Mouse (Mus musculus): ENCODE results near the gene Fzr1.

The Fzr1 gene

DNA sequence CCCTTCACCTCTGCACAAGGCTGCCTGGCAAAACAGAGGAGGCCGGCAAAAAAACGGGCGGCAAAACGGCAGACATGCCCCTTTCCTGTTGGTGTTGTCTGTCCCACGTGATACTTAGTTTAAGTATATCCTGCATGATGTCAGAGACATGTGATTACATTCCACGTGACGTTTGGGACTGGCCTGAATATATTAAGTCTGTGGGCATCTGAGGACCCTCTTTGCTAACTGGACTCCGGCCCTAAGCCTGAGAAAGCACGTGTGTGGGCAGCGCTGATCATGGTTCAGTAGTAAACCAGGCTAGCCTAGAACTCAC, 22.8 kb upstream of the Fzr1 start:
- DNase-seq, result no peak

DNA sequence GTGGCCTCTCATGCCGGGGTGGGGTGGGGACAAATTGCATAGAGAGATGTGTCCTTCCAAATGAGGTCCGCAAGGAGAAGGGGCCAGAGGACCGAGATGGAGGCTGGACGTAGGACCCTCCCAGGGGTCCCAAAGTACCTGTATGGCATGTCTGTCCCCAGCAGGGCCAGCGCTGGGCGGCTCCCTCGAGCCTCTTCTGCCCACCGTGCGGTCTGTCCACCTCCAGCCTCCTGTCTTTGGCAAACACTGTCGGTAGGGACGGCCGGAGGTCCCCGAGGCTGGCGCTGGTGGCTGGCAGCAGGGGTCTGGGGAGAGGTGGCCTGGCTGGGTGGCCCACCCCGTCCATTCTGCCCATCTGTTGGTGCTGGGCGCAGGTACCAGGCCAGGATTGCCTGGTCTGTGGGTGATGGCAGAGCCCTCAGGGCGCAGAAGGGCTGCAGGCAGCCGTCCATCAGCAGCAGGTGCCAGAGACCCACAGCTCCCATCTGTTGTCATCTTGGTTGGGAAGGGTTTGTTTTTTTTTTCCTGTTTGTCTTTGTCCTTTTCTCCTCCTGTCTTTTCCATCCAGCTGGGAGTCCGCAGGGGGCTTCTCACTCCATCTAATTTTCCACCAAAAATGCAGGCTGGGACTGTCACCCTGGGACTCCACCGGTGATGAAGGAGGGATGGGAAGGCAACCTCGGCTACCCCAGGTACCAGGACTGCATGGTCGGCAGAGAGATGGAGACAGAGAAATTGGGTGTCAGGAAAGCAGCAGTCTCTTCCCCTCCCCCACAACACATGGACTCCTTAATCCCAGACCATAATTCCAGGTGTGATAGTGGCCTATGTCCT, 22.3 kb upstream of the Fzr1 start:
- no peak for DNase-seq

DNA sequence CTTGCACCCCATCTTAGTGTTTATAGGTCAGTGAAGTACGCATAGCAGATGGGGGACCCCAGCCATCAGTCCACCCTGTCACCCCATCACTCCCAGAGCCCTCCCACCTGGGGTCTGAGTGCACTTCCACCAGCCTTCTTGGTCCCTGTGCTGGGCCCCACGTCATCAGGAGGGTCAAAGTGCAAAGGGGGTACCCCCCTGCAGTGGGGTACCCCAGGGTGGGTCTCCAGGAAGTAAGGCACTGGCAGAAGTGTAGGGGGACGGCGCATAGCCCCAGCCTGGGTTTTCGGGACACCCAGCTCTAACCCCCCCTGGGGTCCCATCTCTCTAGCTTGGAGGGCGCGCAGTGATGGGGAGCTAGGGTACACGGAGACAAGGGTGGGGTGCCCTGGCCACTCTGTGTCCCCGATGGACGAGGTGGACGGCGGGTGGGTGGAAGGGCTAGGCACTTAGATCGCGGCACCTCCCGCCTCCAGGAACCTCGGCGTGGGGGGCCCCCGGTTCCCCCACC, 21.5 kb upstream of the Fzr1 start:
- DNase-seq, result no peak

DNA sequence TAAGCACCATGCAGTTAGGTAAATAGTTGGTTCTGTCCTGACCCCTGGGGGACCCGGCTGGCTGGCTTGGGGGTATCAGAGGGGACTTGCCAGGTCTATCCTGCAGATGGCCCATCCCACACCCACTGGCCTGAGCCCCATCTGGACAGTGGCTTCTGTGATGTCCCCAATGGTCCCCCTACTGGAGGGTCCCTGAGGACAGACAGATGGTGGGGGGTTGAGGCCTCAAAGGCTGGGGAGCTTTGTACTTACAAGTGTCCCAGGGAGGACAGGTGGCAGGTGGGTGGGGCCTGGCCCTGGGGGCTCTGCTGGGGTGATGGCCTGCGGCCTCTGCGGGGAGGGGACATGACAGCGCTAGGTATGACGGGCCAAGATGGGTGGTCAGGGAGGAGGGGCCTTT, 21.0 kb upstream of the Fzr1 start:
- no peak for DNase-seq

DNA sequence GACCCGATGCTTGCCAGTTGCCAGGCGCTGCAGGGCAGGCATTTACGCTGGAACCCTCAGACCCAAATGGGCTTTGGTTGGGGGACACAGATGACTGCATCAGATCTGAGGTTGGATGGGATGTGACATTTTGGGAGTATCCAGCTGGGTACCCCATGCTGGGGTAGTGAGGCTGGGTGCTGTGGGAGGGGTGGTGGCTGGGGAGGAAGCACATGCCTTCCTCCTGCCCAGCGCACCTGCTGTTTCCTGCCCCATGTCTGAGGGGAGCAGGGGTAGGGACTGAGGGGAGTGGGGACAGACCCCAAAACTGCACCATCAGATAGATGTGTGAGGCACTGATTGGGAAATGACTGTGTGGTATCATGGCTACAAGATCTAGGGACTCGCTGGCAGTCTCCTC, 18.4 kb upstream of the Fzr1 start:
- no peak for DNase-seq

DNA sequence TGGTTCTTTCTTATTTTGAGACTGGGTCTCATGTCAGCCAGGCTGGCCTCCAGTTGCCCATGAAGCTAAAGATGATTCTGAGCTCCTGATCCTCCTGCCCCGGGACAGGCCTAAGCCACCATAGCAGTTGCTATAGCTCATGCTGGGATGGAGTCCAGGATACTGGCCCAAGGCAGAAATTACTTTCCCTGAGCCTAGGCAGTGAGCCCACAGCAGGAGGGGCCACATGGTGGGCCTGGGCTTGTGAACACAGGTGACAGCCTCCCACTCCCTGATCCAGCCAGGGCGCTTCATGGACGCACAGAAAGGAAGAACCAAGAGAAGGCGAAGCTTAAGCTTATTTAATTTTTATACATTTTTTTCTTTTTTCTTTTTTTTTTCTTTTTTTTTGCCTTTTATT, 17.5 kb upstream of the Fzr1 start:
- DNase-seq, result no peak

DNA sequence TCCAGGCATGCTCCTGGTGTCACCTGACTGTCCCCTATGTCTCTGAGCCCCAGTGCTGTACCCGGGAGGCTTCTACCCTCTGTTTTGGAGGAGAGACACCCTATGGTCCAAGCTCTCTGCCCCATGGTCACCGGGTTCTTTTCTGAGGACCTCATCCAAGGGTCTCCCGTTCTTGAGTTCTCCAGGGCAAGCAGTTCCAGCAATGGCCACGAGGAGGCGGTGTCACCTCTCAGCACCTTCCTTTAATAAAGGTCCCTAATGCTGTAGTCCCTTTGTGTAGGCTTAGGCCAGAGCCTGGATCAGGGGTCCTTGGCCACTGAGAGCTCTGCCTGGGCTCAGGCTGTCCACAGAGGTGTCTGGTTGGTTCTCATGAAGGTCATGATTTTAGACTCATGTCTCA, 16.8 kb upstream of the Fzr1 start:
- peak; percentile 82 for DNase-seq

DNA sequence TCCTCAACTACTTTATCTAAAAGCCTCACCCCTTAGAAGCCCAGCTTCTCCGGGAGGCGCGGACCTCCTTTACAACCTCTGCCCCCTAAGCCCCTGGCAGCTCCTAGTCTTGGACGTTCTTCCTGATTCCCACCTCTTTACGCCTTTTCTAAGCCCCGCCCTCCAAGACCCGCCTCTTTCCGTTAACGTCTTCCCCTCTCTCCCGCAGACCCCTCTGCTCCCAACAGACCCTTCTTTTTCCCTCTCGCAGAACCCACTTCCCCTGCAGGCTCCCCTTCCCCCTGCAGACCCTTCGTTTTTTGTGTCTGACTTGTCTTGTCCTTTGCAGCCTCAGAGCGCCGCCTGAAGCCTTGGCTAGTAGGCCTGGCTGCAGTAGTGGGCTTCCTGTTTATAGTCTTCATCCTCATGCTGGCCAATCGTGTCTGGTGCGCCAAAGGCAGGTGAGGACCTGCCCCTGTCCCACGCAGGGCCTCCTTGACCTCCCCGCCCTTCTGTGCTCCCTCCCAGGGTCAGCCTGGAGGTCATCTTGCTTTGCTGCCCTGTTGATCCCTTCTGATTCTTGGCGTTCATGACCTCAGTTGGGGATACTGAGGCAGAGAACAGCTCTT, 15.2 kb upstream of the Fzr1 start:
- DNase-seq, result no peak

DNA sequence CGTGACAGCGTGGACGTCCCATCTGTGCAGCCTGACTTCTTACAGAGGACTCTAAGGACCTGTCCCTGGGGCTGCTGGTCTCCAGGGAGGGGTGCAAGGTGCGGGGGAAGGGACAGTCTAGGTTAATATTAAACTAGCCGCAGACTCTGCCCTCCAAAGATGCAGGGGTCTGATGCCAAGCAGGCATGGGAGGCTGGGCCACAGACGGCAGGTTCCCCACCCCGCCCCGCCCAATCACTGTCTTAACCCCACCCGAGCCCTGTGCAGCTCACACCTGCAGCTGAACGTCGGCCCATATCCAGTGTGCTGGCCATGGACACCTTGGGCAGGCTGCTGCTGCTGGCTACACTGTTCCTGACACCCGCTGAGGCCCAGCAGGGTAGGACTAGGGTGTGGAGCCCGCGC, 14.5 kb upstream of the Fzr1 start, which contains the start of gene Smim24:
TSS of gene Smim24 (plus strand) at position 271 of the 405 bp plus-strand sequence.
- no peak for DNase-seq

DNA sequence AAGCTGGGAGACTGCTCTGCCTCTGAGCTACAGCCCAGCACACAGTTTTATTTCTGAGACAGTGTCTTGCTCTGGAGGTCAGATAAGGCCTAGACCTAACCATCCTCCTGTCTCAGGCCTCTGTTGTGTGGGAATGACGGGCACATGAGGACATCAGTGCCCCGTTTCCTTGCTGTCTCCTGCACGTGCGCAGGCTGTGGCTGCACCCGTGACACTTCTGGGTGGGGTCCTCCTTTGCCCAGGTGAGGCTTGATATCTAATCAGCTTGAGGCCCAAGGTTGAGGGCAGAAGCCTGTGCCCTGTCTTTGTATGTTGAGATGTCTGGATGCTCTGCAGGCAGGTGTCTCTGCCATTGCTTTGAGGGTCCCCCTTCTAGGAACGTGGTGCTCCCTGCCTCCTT, 14.0 kb upstream of the Fzr1 start:
- DNase-seq, result no peak

DNA sequence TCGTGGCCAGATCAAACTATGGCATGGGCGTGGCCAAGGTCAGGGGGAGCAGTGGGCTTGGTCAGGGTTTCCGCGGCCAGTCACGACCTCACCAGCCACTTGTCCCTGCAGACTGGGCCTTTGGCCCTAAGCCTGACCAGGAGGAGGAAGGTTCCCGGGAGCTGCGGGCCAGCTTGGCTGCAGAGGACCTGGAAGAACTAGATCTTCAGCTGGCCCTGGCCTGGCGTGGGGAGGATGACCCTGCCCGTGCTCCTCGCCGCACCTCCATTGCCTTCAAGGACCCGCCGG, 12.3 kb upstream of the Fzr1 start:
- no peak for DNase-seq

DNA sequence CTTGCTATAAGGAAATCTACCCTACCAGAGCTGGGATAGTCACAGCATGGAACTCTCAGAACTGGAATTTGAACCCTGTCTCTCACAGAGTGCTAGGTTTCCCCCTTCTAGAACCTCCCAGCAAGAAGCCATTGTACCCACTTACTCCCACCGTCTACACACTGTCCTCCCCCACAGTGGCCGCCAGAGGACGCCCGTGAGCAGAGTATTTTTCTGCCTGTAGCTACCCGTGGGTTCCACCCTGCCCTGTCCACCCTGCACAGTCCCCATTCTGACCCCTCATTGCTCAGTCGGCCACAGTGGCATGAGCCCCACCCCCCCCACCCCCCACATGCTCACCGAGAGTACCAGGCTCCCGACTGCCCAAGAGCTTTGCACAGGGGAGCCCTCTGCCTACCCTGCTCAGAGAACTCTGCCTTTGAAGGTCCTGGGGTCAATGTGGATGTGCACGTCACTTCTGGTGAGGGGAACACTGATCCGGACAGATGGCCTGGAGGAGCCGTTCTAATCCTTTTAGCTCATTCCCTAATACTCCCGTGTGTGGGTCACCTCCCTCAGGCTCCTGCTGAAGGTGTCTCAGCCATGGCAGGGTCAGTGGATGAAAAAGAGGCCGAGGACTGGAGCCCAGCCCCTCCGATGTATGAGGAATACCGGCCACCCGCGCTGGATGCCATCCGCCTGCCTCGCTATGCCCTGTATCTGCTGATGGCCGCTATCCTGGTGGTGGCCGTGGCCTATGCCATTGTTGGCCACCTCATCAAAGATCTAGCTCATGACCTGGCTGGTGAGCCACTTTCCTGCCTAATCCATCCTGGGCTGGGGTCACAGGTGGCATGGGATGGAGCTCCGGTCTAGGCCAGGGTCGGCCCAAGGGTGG, 11.7 kb upstream of the Fzr1 start:
- DNase-seq, result peak; percentile 84

DNA sequence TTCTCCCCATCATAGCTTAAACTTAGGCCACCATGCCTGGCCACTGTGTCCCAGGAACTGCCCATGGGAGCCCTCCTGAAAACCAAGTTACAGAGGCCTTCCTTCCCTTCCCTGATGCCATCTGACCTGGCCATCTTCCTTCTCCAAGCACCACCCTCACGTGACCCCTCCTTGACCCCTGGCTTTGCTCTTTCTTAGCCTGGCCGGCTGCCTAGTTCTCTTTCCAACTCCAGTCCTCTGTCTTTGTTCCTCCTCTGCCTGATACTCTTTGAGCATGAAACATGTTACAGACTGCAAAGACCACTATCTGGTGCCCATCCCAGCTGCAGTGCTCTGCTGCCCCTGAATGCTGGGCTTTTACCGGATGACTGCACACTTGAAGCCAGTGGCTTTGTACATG, 11.1 kb upstream of the Fzr1 start:
- DNase-seq, result no peak

DNA sequence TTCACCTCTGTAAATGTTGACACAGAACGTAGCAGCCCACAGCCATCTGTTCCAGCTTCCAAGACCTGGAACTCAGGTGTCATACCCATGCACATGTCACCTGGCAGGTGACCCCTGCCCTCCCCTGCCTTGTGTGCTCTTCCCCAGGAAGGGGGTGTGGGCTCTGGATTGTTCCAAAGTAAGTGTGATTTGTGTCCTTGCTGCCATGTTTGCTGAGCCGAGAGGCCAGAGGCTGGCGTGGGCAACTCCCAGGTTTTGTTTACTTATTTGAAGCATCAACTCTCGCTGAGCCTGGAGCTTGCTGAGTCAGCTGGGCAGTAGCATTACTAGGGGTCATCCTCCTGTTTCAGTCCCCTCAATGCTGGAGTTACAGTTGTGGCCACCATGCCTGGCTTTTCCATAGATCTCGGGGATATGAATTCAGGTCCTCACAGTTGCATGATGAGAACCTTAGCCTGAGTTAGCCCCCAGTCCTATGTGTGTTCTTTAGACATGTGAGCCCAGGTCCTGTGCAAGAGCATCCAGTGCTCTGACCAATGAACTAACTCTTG, 10.3 kb upstream of the Fzr1 start, which contains the start of gene Gm48552:
TSS of gene Gm48552 (plus strand) at position 501 of the 551 bp plus-strand sequence.
- DNase-seq, result no peak

DNA sequence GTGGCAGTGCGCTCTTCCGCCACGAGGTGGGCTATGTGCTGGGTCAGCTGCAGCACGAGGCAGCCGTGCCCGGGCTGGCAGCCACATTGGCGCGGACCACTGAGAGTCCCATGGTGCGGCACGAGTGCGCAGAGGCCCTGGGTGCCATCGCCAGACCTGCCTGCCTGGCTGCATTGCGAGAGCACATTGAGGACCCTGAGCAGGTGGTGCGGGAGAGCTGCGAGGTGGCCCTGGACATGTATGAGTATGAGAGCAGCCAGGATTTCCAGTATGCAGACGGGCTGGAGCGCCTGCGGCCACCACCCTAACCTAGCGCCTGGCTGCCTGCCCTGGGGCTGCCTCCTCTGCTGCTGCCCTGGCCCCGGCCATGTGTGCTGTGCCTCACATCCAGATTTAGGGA, 9.4 kb upstream of the Fzr1 start:
- no peak for DNase-seq

DNA sequence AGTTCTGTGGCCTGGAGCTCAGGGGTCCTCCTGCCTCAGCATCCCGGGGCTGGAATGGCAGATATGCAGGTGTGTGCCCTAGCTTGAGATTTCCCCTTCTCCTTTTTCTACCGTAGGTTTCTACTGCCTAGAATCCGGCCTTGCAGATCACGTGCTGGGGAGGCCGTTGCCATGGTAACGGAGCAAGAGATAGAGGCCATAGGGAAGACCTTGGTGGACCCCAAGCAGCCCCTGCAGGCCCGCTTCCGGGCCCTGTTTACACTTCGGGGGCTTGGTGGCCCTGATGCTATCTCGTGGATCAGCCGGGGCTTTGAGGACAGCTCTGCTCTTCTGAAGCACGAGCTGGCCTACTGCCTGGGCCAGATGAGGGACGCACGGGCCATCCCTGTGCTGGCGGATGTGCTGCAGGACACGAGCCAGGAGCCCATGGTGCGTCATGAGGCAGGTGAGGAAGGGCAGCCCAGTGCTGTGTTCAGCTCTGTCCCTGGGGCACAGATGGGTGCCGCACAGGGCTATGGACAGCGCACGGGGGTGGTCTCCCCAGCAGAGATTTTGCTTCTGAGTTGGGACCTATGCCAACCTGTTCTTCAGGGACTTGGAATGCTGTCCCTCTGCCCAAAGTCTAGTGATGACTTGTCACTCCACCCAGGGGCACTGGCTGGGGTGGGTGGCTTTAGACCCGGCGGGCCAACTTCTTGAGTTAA, 7.4 kb upstream of the Fzr1 start:
- no peak for DNase-seq

DNA sequence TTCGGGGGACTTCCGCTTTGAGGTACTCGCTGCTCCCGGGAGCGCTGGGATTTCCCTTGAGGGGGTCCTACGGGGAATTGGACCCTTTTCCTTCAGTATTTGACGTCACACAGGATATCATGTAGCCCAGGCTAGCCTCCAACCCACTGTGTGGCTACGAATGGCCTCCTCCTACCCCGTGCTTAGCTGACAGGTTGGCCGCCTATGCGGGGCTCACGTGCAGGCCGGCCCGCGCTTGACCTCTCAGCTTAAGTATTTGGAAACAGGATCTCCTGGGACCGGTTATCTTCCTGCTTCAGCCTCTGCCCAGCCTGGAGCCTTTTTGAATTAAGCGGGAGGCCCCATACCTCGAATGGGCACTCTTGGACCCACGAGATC, 6.3 kb upstream of the Fzr1 start:
- no peak for DNase-seq

DNA sequence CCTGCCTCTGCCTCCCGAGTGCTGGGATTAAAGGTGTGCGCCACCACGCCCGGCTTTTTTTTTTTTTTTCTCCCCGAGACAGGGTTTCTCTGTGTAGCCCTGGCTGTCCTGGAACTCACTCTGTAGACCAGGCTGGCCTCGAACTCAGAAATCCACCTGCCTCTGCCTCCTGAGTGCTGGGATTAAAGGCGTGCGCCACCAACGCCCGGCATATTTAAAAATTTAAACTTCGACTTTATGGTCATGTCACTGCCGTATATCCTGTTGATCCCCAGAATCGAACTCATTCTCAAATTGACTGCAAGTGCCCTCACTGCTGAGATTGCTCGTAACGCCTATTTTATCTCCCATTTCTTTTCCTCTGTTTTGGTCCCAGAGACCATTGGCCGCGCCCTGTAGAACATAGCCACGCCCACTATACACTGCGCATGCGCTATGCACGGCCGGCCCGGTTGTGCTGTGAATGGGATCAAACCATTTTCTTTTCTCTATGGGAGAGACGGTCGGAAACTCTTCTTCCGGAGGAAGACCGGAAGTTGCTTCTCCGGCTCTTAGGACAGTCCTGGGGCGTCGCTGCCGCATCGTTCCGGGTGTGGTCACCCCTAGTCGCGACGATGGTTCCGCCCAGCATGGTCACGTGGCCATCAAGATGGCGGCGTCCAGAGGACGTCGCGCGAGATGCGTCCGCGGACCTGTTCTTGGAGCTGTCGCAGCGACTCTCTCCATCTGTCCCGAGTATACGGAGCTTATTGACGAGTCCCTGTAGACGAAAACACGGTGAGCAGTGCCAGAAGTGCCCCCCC, 5.7 kb upstream of the Fzr1 start, which contains the start of the genes Dohh and Gm48551:
TSS of gene Dohh (plus strand) at position 627 of the 803 bp plus-strand sequence.
TSS of gene Gm48551 (plus strand) at position 665 of the 803 bp plus-strand sequence.
- DNase-seq, result peak; percentile 99

DNA sequence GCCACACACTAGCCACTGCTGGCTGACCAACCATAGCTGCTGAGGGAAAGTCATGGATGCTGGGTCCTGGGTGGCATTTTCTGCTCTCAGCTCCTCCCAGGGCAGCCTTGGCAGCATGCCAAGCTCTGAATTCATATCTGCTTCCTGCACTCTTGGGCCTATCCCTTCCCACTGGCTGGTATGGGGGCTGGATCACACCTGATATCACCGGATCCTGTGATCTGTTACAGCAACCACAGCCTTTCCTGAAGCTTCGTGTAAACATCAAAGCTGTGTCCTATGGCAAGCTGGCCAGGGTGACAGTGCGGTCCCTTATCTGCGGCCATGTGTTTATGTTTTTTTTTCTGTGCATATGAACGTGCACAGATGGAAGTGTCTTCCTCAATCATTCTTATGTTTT, 3.7 kb upstream of the Fzr1 start:
- no peak for DNase-seq

DNA sequence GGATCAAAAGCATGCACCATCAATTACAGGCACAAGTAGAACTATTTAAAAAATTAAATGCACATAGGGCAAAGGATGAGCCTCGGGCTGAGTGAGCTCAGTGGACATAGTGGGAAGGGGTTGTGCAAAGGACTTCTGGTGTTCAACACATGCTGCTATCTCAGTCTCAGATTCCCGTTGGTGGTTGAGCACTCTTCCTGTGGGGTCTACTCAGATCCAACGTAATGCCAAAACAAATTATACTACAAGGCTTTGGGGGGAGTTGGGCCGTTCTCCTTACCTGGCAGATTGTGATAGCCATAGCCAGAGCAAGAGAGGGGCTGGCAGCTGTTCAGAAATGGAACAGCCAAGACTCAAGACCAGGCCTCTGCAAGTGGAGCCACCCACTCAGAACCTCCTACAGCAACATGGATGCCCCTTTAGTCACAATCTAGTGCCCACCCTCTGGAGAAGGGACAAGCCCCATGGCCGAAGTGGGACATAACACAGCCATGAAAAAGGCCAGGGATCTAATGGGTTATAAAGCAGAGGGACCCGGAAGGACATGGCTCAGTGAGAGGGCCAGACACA, 1.6 kb upstream of the Fzr1 start:
- DNase-seq, result no peak

DNA sequence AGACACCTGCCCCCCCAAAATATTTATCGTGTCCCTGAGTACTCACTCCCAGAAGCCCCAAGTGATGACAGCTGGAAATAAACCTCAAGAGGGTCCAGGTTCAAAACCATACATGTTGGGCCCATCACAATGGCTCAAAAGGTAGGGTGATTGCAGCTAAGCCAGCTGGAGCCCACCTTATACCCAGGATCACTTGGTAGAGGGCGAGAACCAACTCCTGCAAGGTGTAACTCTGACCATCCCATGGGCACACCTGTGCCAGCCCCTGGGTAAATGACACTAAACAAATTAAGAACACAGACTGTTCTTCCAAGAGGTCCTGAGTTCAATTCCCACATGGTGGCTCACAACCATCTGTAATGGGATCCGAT, 852 bp upstream of the Fzr1 start:
- DNase-seq, result no peak
